Mouse (Mus musculus) liver, embryonic 12.5 days (tissue): Measurements from ENCODE around the gene Eif1ax. TPM values are rescaled to one million over a fixed set of nuclear protein-coding genes. Genes with fewer than 3 reads are reported as not detected.

Experiments
- polyA plus RNA-seq: library from polyadenylated mRNA; unstranded; fragments of >200 nt; fragmentation: Nextera tagmentation; extraction: Ambion mirVana; gene quantifications from 2 replicates; pipeline ENCODE4 v1.2.1, GENCODE M21; 2016

The Eif1ax gene
- polyA plus RNA-seq, 1 experiment from 2014 or later, result 100 TPM

Other genes with a start within 250 kb of the Eif1ax start
- gene Rps6ka3, start 161.9 kb upstream of the Eif1ax start, polyA plus RNA-seq, result 1.8 and 2.3 TPM in 2 replicates
- 0.13 and 0.18 TPM in 2 replicates for gene Map7d2, start 42.4 kb downstream of the Eif1ax start, polyA plus RNA-seq
- 12.4 and 13.3 TPM in 2 replicates for gene Bclaf3, start 154.5 kb downstream of the Eif1ax start, polyA plus RNA-seq